Mouse (Mus musculus) activated CD4-positive, CD25-positive, alpha-beta regulatory T cell (primary cell): ENCODE measurements around the gene Shpk. TPM values are rescaled to one million over a fixed set of nuclear protein-coding genes. Genes with fewer than 3 reads are reported as not detected.

Experiments
- polyA plus RNA-seq, 2 experiments: library from polyadenylated mRNA; unstranded; fragments of 100-300 nt; shearing (Covaris generic); gene quantifications; one replicate each; pipeline ENCODE4 v1.2.1; 2017

Gene Shpk
- polyA plus RNA-seq, result 1 to 10 TPM; 6.0 to 7.6 TPM

GRCm38 (mm10) chr11:73199230-73199712 lies at the start of gene Shpk:
Gene Shpk (plus strand): TSS chr11:73199460.

DNA sequence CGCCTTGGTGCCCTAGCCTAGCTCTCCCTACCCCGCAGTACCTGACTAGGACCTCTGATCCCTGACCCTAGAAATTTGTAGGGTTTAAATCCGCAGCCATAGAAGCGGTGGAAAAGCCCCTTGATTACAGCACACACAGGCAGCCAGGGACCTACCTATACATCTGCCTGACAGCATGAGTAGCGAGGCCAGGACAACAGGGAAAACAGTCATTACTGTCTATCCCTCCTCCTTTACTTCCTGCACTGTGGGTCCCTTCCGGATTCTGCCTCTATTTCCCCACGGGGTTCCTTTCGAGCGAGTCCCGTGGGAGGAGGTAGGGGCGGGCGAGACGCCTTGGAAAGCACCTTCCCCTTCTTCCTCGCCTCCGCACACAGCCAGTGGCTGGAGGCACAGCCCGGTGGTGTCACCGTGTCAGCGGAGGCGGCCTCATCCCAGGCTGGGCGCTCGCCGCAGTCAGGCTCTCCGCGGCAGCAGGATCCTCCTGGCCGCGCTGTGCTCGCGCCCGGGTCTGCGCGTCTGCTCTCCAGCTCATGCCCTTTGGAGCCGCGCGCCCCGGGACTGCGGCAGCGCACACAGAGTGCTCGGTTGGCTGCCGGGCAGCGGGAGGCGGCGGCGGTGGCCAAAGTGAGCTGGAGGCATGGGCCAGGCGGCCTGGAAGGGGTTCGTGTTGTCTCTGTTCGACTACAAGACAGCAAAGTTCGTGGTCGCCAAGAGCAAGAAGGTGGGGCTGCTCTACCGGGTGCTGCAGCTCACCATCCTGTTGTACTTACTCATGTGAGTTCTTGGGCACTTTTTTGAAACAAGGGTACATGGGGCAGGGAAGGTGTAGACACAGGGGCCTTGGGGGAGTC lies 39.1 kb upstream of the Shpk start, which contains the start of gene P2rx5:
P2rx5 (plus strand) TSS at position 465 of the 854 bp plus-strand sequence.

DNA sequence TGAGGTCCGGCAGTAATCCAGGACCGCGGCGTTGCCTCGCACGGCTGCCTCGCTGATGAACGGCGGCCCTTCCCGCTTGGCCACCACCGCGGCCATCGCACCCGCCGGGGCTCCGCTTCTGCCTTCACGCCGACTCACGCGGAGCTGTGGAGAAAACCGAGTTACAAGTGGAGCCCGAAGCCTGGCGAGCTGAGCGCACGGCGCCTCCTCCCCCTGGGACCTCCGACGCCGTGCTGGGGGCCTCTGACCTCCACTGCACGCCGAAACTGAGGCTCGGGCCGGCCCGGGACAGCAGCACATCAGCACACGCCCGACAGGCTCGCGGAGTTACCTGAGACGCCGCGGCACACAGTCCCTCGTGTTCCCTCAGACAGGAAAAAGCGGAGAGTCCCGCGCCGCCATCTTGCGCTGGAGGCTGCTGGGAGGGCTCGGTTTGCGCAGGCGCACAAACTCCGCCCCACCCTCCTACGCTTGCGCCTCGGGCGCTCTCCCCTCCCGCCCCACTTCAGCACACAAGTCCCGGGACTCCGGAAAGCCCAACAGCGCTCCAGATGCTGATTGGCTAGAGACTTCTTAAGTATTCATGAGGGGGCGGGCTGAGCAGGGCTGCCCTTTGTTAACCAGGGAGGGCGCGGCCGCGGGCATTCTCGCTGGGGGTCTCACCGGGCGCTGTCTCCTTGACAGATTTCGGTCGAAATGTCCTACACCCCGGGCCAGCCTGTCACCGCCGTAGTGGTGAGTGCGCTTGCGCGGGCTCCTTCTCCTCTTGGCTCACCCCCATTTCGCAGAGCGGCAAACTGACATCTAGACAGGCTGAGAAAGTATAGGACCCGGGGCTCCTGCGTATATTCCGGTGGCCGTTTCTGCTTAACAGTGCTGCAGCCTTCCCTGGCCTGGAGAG lies 22.4 kb upstream of the Shpk start, which contains the start of the genes Emc6 and Tax1bp3:
Emc6 (minus strand) TSS at position 430 of the 901 bp plus-strand sequence.
Tax1bp3 (plus strand) TSS at position 476 of the 901 bp plus-strand sequence.

DNA sequence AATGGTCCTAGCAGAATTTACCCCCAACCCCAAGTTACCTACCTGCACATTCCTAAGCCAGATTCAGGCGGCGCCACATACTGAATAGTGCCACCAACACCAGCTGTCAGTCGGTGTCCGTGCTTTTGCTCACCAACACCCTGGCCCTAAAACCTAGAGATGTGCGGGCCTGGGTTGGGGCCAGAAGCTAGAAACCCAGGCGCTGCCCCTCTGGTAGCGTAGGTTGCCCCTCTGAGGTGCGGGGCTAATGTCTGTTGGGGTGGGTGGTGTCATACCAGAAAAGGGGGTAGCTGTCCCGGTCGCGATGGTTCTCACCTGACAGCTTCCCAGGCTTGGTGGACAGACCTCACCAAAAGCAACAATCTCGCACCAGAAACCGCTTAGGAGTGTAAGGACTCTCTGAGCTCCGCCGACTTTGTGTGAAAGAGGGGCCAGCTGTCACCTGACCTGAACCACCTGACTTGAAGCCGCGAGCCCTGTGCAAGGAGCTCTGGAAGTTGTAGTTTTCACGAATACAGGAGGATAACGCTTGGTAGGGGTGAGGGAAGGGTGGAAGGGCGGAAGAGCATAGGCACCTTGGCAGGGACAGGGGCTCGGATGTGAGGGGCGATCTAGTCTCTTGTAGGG lies 544 bp upstream of the Shpk start, which contains the start of gene Ctns:
Ctns (minus strand) TSS at position 440 of the 627 bp plus-strand sequence.

GRCm38 (mm10) chr11:73233992-73234391 lies 34.7 kb downstream of the Shpk start, which contains the start of gene Trpv1:
Gene Trpv1 (plus strand): TSS chr11:73234292.

GRCm38 (mm10) chr11:73267267-73267666 lies 68.0 kb downstream of the Shpk start, which contains the start of gene Trpv3:
Gene Trpv3 (plus strand): TSS chr11:73267388.

Other genes starting within 250 kb of the Shpk start
- gene Atp2a3, start 238.3 kb upstream of the Shpk start, polyA plus RNA-seq, result 100 to 1,000 TPM; 191 to 312 TPM
- gene P2rx1, start 200.4 kb upstream of the Shpk start, polyA plus RNA-seq, result under 1 TPM in 1 of 2 experiments, not detected in 1; 0.79 TPM
- gene Camkk1, start 180.5 kb upstream of the Shpk start, polyA plus RNA-seq, result 1 to 10 TPM; 4.3 to 6.2 TPM
- gene Ncbp3, start 151.7 kb upstream of the Shpk start, polyA plus RNA-seq, result 10 to 100 TPM; 14.9 to 18.5 TPM
- 100 to 1,000 TPM in 1 of 2 experiments, 10 to 100 TPM in 1; 37.2 to 255 TPM for gene Itgae, start 108.9 kb upstream of the Shpk start, polyA plus RNA-seq
- 10 to 100 TPM; 14.4 to 20.1 TPM for gene Haspin, start 61.2 kb upstream of the Shpk start, polyA plus RNA-seq
- under 1 TPM; 0.19 to 0.61 TPM for gene P2rx5, start 39.0 kb upstream of the Shpk start, polyA plus RNA-seq
- 100 to 1,000 TPM in 1 of 2 experiments, 10 to 100 TPM in 1; 60.0 to 102 TPM for gene Emc6, start 22.4 kb upstream of the Shpk start, polyA plus RNA-seq
- gene Tax1bp3, start 22.4 kb upstream of the Shpk start, polyA plus RNA-seq, result 10 to 100 TPM; 29.9 to 32.4 TPM
- 10 to 100 TPM; 11.4 to 11.7 TPM for gene Ctns, start 418 bp upstream of the Shpk start, polyA plus RNA-seq
- gene Trpv1, start 34.8 kb downstream of the Shpk start, polyA plus RNA-seq, result not detected
- under 1 TPM in 1 of 2 experiments, not detected in 1; 0.05 TPM for gene Trpv3, start 67.9 kb downstream of the Shpk start, polyA plus RNA-seq
- gene Aspa, start 130.1 kb downstream of the Shpk start, polyA plus RNA-seq, result under 1 TPM in 1 of 2 experiments, not detected in 1; 0.16 TPM
- gene Gm49340, start 130.3 kb downstream of the Shpk start, polyA plus RNA-seq, result not detected
- not detected for gene Spata22, start 130.3 kb downstream of the Shpk start, polyA plus RNA-seq
- gene Olfr20, start 151.3 kb downstream of the Shpk start, polyA plus RNA-seq, result under 1 TPM in 1 of 2 experiments, not detected in 1; 0.07 TPM
- not detected for gene Olfr376, start 171.8 kb downstream of the Shpk start, polyA plus RNA-seq
- not detected for gene Olfr1, start 200.2 kb downstream of the Shpk start, polyA plus RNA-seq
- not detected for gene Olfr378, start 229.0 kb downstream of the Shpk start, polyA plus RNA-seq